Mouse (Mus musculus) kidney, adult 2 months (tissue): ENCODE data around the gene Casp14.

Source experiments
- CTCF ChIP-seq: fragments of 200-500 bp; conservative IDR thresholded peaks from 2 replicates; pipeline ENCODE4 v1.5.1; 2011; ENCODE audit warnings: low read depth, mild to moderate bottlenecking, control low read depth, low read length, moderate library complexity, mixed read lengths; ENCODE audit not compliant: insufficient read depth, insufficient read length
- POLR2A ChIP-seq: fragments of 200-500 bp; IDR thresholded peaks from one replicate; pipeline ENCODE4 v1.6.1; 2011; ENCODE audit warnings: low read depth, low read length, control low read depth

GRCm38 (mm10) chr10:78743721-78744120, 25.6 kb upstream of the Casp14 start:
- TF ChIP-seq CTCF = peak; percentile 41
- TF ChIP-seq POLR2A = no peak
